Mouse (Mus musculus): ENCODE data around the gene Ccdc169. TPM values are rescaled to one million over a fixed set of nuclear protein-coding genes. Genes with fewer than 3 reads are reported as not detected.

Ccdc169 gene
- total and polyA plus RNA-seq, 3 experiments, result 0.19 TPM; not detected in 2

GRCm38 (mm10) chr3:55161144-55161543 lies 24.0 kb downstream of the Ccdc169 start (continued):
- no peak for TF ChIP-seq CHD2 (IDR thresholded peaks at IDR 0.05; ENCODE audit: low read length)

- no peaks in the 10 kb centered on the region for H3K4me1 ChIP-seq (ENCODE audit: control insufficient read depth in 1 of 2, insufficient read depth in 2 of 2, low read length in 2 of 2)
- DNase-seq (ENCODE audit: low read depth, low spot score), result no peak
- no peaks in the 10 kb centered on the region; a peak in 1 of 4 replicates for H3K27me3 ChIP-seq (ENCODE audit: control insufficient read depth in 1 of 2, insufficient read depth in 2 of 2, low read length in 2 of 2)
- no peaks in the 10 kb centered on the region for H3K36me3 ChIP-seq (ENCODE audit: control insufficient read depth in 1 of 2, insufficient read depth in 2 of 2, low read length in 2 of 2)
- H3K9me3 ChIP-seq (replicated peaks; ENCODE audit: insufficient read depth, low read length), result no peaks in the 10 kb centered on the region
- no peak overlapping the region for H3K4me3 ChIP-seq (ENCODE audit: control insufficient read depth in 1 of 2, insufficient read depth in 1 of 2, low read depth in 2 of 2, low read length in 2 of 2)
- no peak overlapping the region for H3K27ac ChIP-seq (ENCODE audit: control insufficient read depth, low read depth, low read length)
- TF ChIP-seq POLR2AphosphoS5 (IDR thresholded peaks at IDR 0.05; ENCODE audit: borderline replicate concordance, low read depth, low read length), result no peak
- no peak for TF ChIP-seq POLR2A (IDR thresholded peaks at IDR 0.05; ENCODE audit: control insufficient read depth in 1 of 2, insufficient read depth in 1 of 2, low read depth in 1 of 2, low read length in 2 of 2, poor library complexity in 1 of 2)
- TF ChIP-seq SIN3A (IDR thresholded peaks at IDR 0.05; ENCODE audit: low read length), result no peak
- TF ChIP-seq E2F4 (IDR thresholded peaks at IDR 0.05; ENCODE audit: borderline replicate concordance, low read depth, low read length), result no peak
- TF ChIP-seq RCOR1 (IDR thresholded peaks at IDR 0.05; ENCODE audit: low read depth, low read length), result no peak
- no peak for TF ChIP-seq USF1 (IDR thresholded peaks at IDR 0.05; ENCODE audit: low read depth, low read length)
- TF ChIP-seq MYB (IDR thresholded peaks at IDR 0.05; ENCODE audit: low read depth, low read length), result no peak
- TF ChIP-seq MAFK (IDR thresholded peaks at IDR 0.05; ENCODE audit: borderline replicate concordance, low read depth, low read length), result no peak
- no peak for TF ChIP-seq CTCF (IDR thresholded peaks at IDR 0.05 in 2 of 3, conservative IDR thresholded peaks at IDR 0.05 in 1 of 3; ENCODE audit: control insufficient read depth in 1 of 3, insufficient read depth in 1 of 3, low read depth in 2 of 3, low read length in 3 of 3, poor library complexity in 1 of 3, severe bottlenecking in 1 of 3)
- no peak for TF ChIP-seq UBTF (IDR thresholded peaks at IDR 0.05; ENCODE audit: borderline replicate concordance, insufficient read depth, low read depth, low read length)
- no peak for TF ChIP-seq MEF2A (IDR thresholded peaks at IDR 0.05; ENCODE audit: extremely low read depth, insufficient replicate concordance, low read depth, low read length, poor library complexity, severe bottlenecking)
- no peak for TF ChIP-seq CHD2 (IDR thresholded peaks at IDR 0.05; ENCODE audit: low read length)
- TF ChIP-seq BHLHE40 (IDR thresholded peaks at IDR 0.05; ENCODE audit: borderline replicate concordance, low read depth, low read length), result no peak
- TF ChIP-seq MXI1 (IDR thresholded peaks at IDR 0.05; ENCODE audit: low read depth, low read length), result no peak
- TF ChIP-seq ZNF384 (IDR thresholded peaks at IDR 0.05; ENCODE audit: low read depth, low read length), result no peak
- no peaks in the 10 kb centered on the region for H3K79me2 ChIP-seq (ENCODE audit: control insufficient read depth, insufficient read depth, low read length, poor library complexity)
- H3K9ac ChIP-seq (ENCODE audit: control insufficient read depth, low read depth, low read length, poor library complexity, severe bottlenecking), result no peak overlapping the region
Observed at GRCm38 (mm10) chr3:55163510-55163909, 26.4 kb downstream of the Ccdc169 start.

- Histone ChIP-seq H3K27me3 (ENCODE audit: control insufficient read depth in 1 of 2, insufficient read depth in 2 of 2, low read length in 2 of 2) (no peaks in the 10 kb centered on the region; a peak in 1 of 4 replicates), H3K9ac (ENCODE audit: control insufficient read depth, low read depth, low read length, poor library complexity, severe bottlenecking) (no peak overlapping the region), H3K36me3 (ENCODE audit: control insufficient read depth in 1 of 2, insufficient read depth in 2 of 2, low read length in 2 of 2) (no peaks in the 10 kb centered on the region), H3K4me3 (ENCODE audit: control insufficient read depth in 1 of 2, insufficient read depth in 1 of 2, low read depth in 2 of 2, low read length in 2 of 2) (no peak overlapping the region), H3K9me3 (replicated peaks; ENCODE audit: insufficient read depth, low read length) (no peaks in the 10 kb centered on the region), H3K27ac (ENCODE audit: control insufficient read depth, low read depth, low read length) (no peak overlapping the region), H3K4me1 (ENCODE audit: control insufficient read depth in 1 of 2, insufficient read depth in 2 of 2, low read length in 2 of 2) (no peaks in the 10 kb centered on the region), H3K79me2 (ENCODE audit: control insufficient read depth, insufficient read depth, low read length, poor library complexity) (no peaks in the 10 kb centered on the region)
- no peak for TF ChIP-seq MAZ (IDR thresholded peaks at IDR 0.05; ENCODE audit: low read depth, low read length)
- no peak for TF ChIP-seq GABPA (IDR thresholded peaks at IDR 0.05; ENCODE audit: low read depth, low read length)
- no peak for TF ChIP-seq POLR2AphosphoS2 (IDR thresholded peaks at IDR 0.05; ENCODE audit: low read length)
- no peak for TF ChIP-seq RCOR1 (IDR thresholded peaks at IDR 0.05; ENCODE audit: low read depth, low read length)
- TF ChIP-seq BHLHE40 (IDR thresholded peaks at IDR 0.05; ENCODE audit: borderline replicate concordance, low read depth, low read length), result no peak
- TF ChIP-seq ELF1 (IDR thresholded peaks at IDR 0.05; ENCODE audit: low read depth, low read length), result no peak
- TF ChIP-seq MYC (IDR thresholded peaks at IDR 0.05; ENCODE audit: low read depth, low read length), result no peak
- no peak for TF ChIP-seq ETS1 (IDR thresholded peaks at IDR 0.05; ENCODE audit: low read depth, low read length)
- TF ChIP-seq RAD21 (IDR thresholded peaks at IDR 0.05; ENCODE audit: low read depth, low read length), result no peak
- no peak for TF ChIP-seq SMC3 (IDR thresholded peaks at IDR 0.05; ENCODE audit: low read depth, low read length)
- no peak for TF ChIP-seq MAX (IDR thresholded peaks at IDR 0.05; ENCODE audit: low read length)
- no peak for TF ChIP-seq UBTF (IDR thresholded peaks at IDR 0.05; ENCODE audit: borderline replicate concordance, insufficient read depth, low read depth, low read length)
- no peak for TF ChIP-seq HCFC1 (IDR thresholded peaks at IDR 0.05; ENCODE audit: low read depth, low read length)
- TF ChIP-seq TAL1 (IDR thresholded peaks at IDR 0.05; ENCODE audit: low read length), result no peak
- DNase-seq (ENCODE audit: low read depth, low spot score), result no peak
Observed at GRCm38 (mm10) chr3:55172478-55172877, 35.3 kb downstream of the Ccdc169 start.

Measured in MEL (cell line).